Mouse (Mus musculus) CD4-positive, CD25-positive, alpha-beta regulatory T cell, adult 2 months (primary cell): ENCODE results near the gene Pdzph1.
A peak's percentile ranks its signal among the peaks of the same experiment; 100 is the strongest.

Experiments used
- DNase-seq: peaks from one replicate; pipeline ENCODE4 v3.0.0-alpha.2; 2012; ENCODE audit warnings: low read depth, low spot score

Gene Pdzph1

GRCm38 (mm10) chr17:58991275-58991674 lies at the start of gene Pdzph1:
Gene Pdzph1, minus strand, starts transcription at chr17:58991375.
- no peak for DNase-seq

GRCm38 (mm10) chr17:59039754-59040153 lies 48.6 kb upstream of the Pdzph1 start:
- no peak for DNase-seq

GRCm38 (mm10) chr17:59033445-59033844 lies 42.3 kb upstream of the Pdzph1 start:
- no peak for DNase-seq

- no peak for DNase-seq
These were observed 35.2 kb upstream of the Pdzph1 start for GRCm38 (mm10) chr17:59026336-59026735.

- DNase-seq, result no peak
These were observed 33.3 kb upstream of the Pdzph1 start for GRCm38 (mm10) chr17:59024502-59024901.

- no peak for DNase-seq
These were observed 32.8 kb upstream of the Pdzph1 start for GRCm38 (mm10) chr17:59023971-59024370.

GRCm38 (mm10) chr17:59018666-59019065 lies 27.5 kb upstream of the Pdzph1 start:
- no peak for DNase-seq

GRCm38 (mm10) chr17:59013091-59013459 lies 21.9 kb upstream of the Pdzph1 start, which contains the start of gene Nudt12:
Gene Nudt12, minus strand, starts transcription at chr17:59013372.
- peak; percentile 18 for DNase-seq

GRCm38 (mm10) chr17:59012421-59013090 lies 21.4 kb upstream of the Pdzph1 start:
- DNase-seq, result peak; percentile 1

GRCm38 (mm10) chr17:59011546-59012307 lies 20.6 kb upstream of the Pdzph1 start:
- no peak for DNase-seq

GRCm38 (mm10) chr17:58973237-58973636 lies 17.9 kb downstream of the Pdzph1 start:
- no peak for DNase-seq

GRCm38 (mm10) chr17:58959905-58960304 lies 31.3 kb downstream of the Pdzph1 start:
- DNase-seq, result no peak

- DNase-seq, result no peak
These were observed 34.1 kb downstream of the Pdzph1 start for GRCm38 (mm10) chr17:58957055-58957454.

GRCm38 (mm10) chr17:58943015-58943822 lies 48.0 kb downstream of the Pdzph1 start:
- no peak for DNase-seq

- no peak for DNase-seq
These were observed 52.6 kb downstream of the Pdzph1 start for GRCm38 (mm10) chr17:58938598-58938997.

- no peak for DNase-seq
These were observed 53.6 kb downstream of the Pdzph1 start for GRCm38 (mm10) chr17:58937533-58937932.

GRCm38 (mm10) chr17:58932983-58933280 lies 58.2 kb downstream of the Pdzph1 start:
- DNase-seq, result no peak

- DNase-seq, result no peak
These were observed 58.7 kb downstream of the Pdzph1 start for GRCm38 (mm10) chr17:58932279-58932982.

- no peak for DNase-seq
These were observed 66.2 kb downstream of the Pdzph1 start for GRCm38 (mm10) chr17:58924754-58925546.

- DNase-seq, result no peak
These were observed 67.2 kb downstream of the Pdzph1 start for GRCm38 (mm10) chr17:58923901-58924476.
